Mouse (Mus musculus) neural tube, embryonic 11.5 days (tissue): Measurements from ENCODE around the gene Kat5. TPM values are rescaled to one million over a fixed set of nuclear protein-coding genes. Genes with fewer than 3 reads are reported as not detected.

ENCODE experiments used
- ATAC-seq: fragments of 200-750 bp; cut with Nextera tagmentation; 2 replicates; pipeline ENCODE4 v1.8.0; 2017; ENCODE audit warnings: moderate number of reproducible peaks, mild to moderate bottlenecking, moderate TSS enrichment, moderate library complexity; ENCODE audit not compliant: insufficient read depth, low FRiP score, low TSS enrichment
- DNase-seq: peaks from one replicate; pipeline ENCODE4 v3.0.0-alpha.2; 2015; ENCODE audit warnings: low spot score
- H3K27ac ChIP-seq: fragments of 300-500 bp; sonication (generic); 2 replicates; pipeline ENCODE4 v1.5.1; 2014; ENCODE audit warnings: low read depth, mild to moderate bottlenecking, low read length
- H3K27me3 ChIP-seq: fragments of 300-500 bp; sonication (generic); 2 replicates; pipeline ENCODE4 v1.6.1; 2014; ENCODE audit warnings: mild to moderate bottlenecking, low read length, mixed read lengths; ENCODE audit not compliant: control insufficient read depth, insufficient read depth
- H3K36me3 ChIP-seq: fragments of 300-500 bp; sonication (generic); 2 replicates; pipeline ENCODE4 v1.6.1; 2014; ENCODE audit warnings: mild to moderate bottlenecking, low read length, moderate library complexity, mixed read lengths; ENCODE audit not compliant: control insufficient read depth, insufficient read depth
- H3K4me1 ChIP-seq: fragments of 300-500 bp; sonication (generic); 2 replicates; pipeline ENCODE4 v1.6.1; 2014; ENCODE audit warnings: low read length, mixed read lengths; ENCODE audit not compliant: control insufficient read depth, insufficient read depth
- H3K4me2 ChIP-seq: fragments of 300-500 bp; sonication (generic); 2 replicates; pipeline ENCODE4 v1.6.1; 2014; ENCODE audit warnings: low read depth, mild to moderate bottlenecking, moderate library complexity
- H3K4me3 ChIP-seq: fragments of 300-500 bp; sonication (generic); 2 replicates; pipeline ENCODE4 v1.5.1; 2014; ENCODE audit warnings: low read depth, low read length
- H3K9ac ChIP-seq: fragments of 300-500 bp; sonication (generic); 2 replicates; pipeline ENCODE4 v1.6.1; 2014; ENCODE audit warnings: mild to moderate bottlenecking, low read length
- H3K9me3 ChIP-seq: fragments of 300-500 bp; sonication (generic); 2 replicates; pipeline ENCODE4 v1.6.1; 2016; ENCODE audit warnings: low read length; ENCODE audit not compliant: control insufficient read depth
- WGBS: fragments of 180-500 bp; shearing (Covaris S2); extraction: QIAGEN DNeasy Blood & Tissue Kit; methylation state at CpG from one replicate; pipeline ENCODE4 v1.1.7; 2014; 5-methylcytosine and 5-hydroxymethylcytosine counted together
- polyA plus RNA-seq: library from polyadenylated mRNA; unstranded; fragments of >200 nt; fragmentation: Nextera tagmentation; extraction: Ambion mirVana; gene quantifications from 2 replicates; pipeline ENCODE4 v1.2.1, GENCODE M21; 2014

Kat5 gene
- polyA plus RNA-seq, 1 experiment from 2014 or later: 36.3 TPM

DNA sequence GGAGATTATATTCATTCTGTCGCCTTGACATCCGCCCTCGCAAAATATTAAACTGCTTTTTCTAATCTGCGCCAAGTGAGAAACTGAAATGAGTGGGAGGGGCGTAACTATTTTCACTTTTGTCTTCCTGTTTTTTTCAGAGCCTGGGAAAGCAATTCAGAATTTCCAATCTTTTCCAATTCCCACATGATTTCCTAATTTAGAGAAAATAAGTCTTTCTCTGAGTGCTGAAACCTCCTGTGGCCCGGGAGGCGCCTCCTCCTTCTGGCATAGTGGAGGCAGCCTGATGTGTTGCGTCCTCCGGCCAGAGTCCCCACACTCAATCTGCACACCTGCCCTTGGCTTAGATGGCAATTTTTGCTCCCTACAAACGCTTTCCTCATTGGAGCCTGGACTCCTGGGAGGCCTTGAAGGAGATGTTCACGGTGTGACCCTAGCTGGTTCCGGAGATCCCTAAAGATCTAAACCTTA lies 26.6 kb upstream of the Kat5 start:
- Histone ChIP-seq H3K9ac (peak overlapping the region; percentile 93), H3K27me3 (no peaks in the 10 kb centered on the region), H3K9me3 (no peaks in the 10 kb centered on the region), H3K4me1 (peaks cover 9% of the 10 kb centered on the region), H3K27ac (peak overlapping the region; percentile 83; the same call in 1 of the 2 replicates), H3K36me3 (peaks cover 9% of the 10 kb centered on the region), H3K4me3 (peak overlapping the region; percentile 75), H3K4me2 (peak overlapping the region; percentile 97)
- 41% methylated on average over 12 of the region's 12 CpGs for WGBS
- no peak for ATAC-seq
- no peak for DNase-seq

DNA sequence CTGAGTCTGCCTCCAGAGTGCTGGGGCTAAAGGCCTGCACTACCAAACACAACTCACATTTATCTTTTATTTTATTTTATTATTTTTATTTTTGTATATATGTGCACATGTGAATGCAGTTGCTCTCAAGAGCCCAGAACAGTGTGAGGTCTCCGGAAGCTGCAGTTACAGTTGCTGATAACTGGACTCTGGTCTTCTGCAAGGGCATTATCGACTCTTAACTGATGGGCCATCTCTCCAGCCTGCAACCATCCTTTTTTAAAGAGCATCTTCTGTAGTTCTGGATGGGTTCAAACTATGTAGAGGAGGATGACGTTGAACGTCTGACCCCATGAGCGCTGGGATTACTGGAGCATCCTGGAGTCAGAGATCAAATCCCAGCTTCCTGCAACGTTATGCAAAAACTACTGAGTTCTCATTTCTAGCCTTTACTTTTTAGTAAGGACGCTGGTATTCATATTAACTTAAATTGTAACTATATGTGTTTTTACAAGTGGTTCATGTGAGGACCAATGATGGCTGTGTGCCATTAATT lies 26.1 kb upstream of the Kat5 start:
- 87% methylated on average over 7 of the region's 7 CpGs for WGBS
- H3K36me3 ChIP-seq: peaks cover 4% of the 10 kb centered on the region
- H3K9me3 ChIP-seq: no peaks in the 10 kb centered on the region
- H3K27me3 ChIP-seq: no peaks in the 10 kb centered on the region
- no peak overlapping the region for H3K4me3 ChIP-seq
- H3K4me2 ChIP-seq: no peak overlapping the region
- ATAC-seq (no peak), DNase-seq (no peak)
- no peak overlapping the region for H3K27ac ChIP-seq
- H3K9ac ChIP-seq: no peak overlapping the region
- H3K4me1 ChIP-seq: peaks cover 9% of the 10 kb centered on the region

DNA sequence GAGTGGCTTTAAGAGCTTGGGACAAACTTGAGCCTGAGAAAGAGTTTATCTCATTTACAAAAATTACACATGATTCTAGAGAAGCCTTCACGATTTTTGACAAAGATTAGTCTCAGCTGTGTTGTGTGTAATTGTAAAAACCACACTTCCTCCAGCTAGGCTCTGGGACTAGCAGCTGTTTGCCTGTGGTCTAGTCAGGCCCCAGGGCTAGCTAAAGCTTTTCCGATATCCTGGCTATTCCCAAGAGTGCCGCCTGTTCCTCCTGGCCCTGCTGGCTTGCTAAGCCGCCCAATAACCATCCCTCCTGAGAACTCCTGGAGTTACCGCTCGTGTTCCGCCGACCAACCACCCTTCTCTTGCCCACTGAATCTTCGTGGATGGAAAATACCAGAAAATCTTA lies 22.1 kb upstream of the Kat5 start:
- Histone ChIP-seq H3K36me3 (no peaks in the 10 kb centered on the region), H3K4me1 (peaks cover 5% of the 10 kb centered on the region; the same call in 1 of the 2 replicates), H3K27me3 (no peaks in the 10 kb centered on the region), H3K27ac (no peak overlapping the region), H3K4me3 (no peak overlapping the region), H3K4me2 (no peak overlapping the region), H3K9me3 (no peaks in the 10 kb centered on the region), H3K9ac (no peak overlapping the region)
- ATAC-seq (no peak), DNase-seq (no peak)
- 79% methylated on average over 9 of the region's 9 CpGs for WGBS

DNA sequence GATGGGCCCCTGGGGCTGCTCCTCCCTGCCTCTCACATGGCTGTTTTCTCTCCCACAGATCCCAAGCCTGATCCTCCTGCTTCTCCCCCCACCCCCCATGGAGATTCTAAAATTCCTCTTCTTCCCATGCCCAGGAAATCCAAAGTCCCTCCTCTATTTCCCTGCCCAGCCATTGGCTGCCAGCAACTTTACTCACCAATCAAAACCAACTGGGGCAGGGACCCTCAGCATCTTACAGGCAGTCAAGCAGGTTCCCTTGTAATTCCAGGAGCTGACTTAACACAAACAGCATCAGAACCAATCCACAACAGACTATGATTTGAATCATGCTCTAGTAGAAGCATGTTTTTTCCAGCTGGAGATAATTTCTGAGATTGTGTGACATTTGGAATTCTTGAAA lies 19.9 kb upstream of the Kat5 start:
- Histone ChIP-seq H3K4me1 (no peaks in the 10 kb centered on the region), H3K4me3 (no peak overlapping the region), H3K36me3 (no peaks in the 10 kb centered on the region), H3K27me3 (no peaks in the 10 kb centered on the region), H3K9ac (no peak overlapping the region), H3K27ac (no peak overlapping the region), H3K4me2 (no peak overlapping the region), H3K9me3 (no peaks in the 10 kb centered on the region)
- no peak for DNase-seq
- no peak for ATAC-seq

DNA sequence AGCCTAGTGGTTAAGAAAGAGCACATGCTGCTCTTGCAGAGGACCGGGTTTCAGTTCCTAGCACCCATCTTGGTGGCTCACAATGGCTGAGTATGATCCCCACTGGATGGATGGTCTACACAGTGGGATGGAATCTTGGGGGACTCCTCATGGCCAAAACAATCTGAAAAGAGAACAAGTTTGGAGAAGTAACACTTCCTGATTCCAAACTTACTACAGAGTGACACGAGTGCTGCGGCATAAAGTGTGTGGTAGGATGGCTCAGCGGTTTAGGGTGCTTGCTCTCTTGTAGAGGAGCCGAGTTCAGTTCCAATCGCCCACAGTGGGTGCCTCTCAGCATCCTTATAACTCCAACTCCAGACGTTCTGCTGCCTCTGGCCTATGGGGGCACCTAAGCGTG lies 15.3 kb upstream of the Kat5 start:
- WGBS: 90% methylated on average over 8 of the region's 8 CpGs
- Histone ChIP-seq H3K4me2 (no peak overlapping the region), H3K27me3 (no peaks in the 10 kb centered on the region), H3K4me1 (no peaks in the 10 kb centered on the region), H3K36me3 (no peaks in the 10 kb centered on the region), H3K9me3 (no peaks in the 10 kb centered on the region), H3K27ac (no peak overlapping the region), H3K4me3 (no peak overlapping the region), H3K9ac (no peak overlapping the region)
- ATAC-seq (no peak), DNase-seq (no peak)

DNA sequence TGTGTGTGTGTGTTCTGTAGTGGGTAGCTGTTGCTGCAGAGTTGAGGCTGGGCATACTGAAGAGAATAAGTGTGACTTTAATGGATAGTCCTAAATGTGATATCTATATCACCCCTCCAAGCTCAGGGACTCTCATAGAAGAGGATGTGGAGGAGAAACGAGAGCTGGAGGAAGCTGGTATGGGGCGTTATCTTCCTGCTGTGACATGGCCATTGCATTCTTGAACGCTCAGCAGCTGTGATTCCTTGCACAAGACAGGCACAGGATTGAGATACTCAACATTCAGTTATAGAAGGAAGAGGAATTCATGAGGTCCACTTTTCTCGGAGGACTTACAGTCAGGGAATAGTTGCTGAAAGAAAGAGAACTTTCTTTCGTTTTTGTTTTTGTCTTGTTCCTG lies 11.8 kb upstream of the Kat5 start:
- H3K9ac ChIP-seq: no peak overlapping the region
- WGBS: 85% methylated on average over 5 of the region's 5 CpGs
- no peak overlapping the region for H3K4me2 ChIP-seq
- ATAC-seq (no peak), DNase-seq (no peak)
- no peaks in the 10 kb centered on the region for H3K9me3 ChIP-seq
- no peak overlapping the region for H3K4me3 ChIP-seq
- no peak overlapping the region for H3K27ac ChIP-seq
- no peaks in the 10 kb centered on the region for H3K27me3 ChIP-seq
- H3K4me1 ChIP-seq: no peaks in the 10 kb centered on the region
- H3K36me3 ChIP-seq: no peaks in the 10 kb centered on the region

DNA sequence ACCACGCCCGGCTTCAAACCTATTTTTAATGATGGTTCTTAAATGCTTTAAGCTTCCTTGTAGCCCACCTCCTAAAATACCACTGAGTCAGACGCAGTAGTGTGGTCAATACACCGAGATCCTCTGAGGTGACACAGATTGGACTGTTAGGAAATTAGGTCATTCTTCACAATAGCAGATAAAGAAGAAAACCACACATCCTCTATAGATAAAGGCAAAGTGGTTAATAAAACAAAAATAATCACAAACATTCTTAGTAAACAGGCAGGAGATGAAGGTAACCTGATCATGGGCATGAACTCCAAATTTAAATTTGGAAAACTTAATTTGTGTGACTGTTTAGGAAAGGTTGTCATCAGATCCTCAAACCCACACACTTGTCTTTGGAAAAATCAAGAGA lies 10.0 kb upstream of the Kat5 start:
- H3K4me1 ChIP-seq: no peaks in the 10 kb centered on the region
- DNase-seq (no peak), ATAC-seq (no peak)
- no peaks in the 10 kb centered on the region for H3K27me3 ChIP-seq
- no peak overlapping the region for H3K4me2 ChIP-seq
- WGBS: 91% methylated on average over 4 of the region's 4 CpGs
- no peak overlapping the region for H3K9ac ChIP-seq
- H3K4me3 ChIP-seq: no peak overlapping the region
- no peaks in the 10 kb centered on the region for H3K36me3 ChIP-seq
- H3K27ac ChIP-seq: no peak overlapping the region
- no peaks in the 10 kb centered on the region; the same call in 1 of the 2 replicates for H3K9me3 ChIP-seq

DNA sequence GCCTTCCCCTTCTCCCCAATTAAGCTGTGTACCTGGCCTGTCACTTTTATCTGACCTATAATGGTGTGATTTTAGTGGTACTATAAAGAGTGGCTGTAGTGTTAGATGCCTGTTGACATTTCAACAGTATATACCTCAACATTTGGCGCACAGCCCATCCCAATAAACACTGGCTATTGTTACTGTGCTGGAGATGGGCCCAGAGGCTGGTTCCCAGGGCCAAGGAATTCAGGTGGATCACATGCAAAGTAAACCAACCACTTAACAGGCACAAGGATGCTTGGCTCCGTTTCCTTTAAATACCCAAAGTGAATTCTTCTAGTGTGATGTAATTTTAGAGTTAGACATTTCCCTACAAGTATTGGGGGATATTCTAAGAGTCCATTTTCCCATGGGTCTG lies 4.9 kb upstream of the Kat5 start:
- H3K9me3 ChIP-seq: no peaks in the 10 kb centered on the region; the same call in 1 of the 2 replicates
- no peak overlapping the region for H3K4me3 ChIP-seq
- H3K4me2 ChIP-seq: no peak overlapping the region
- no peak overlapping the region for H3K9ac ChIP-seq
- 74% methylated on average over 2 of the region's 2 CpGs for WGBS
- ATAC-seq: no peak
- H3K36me3 ChIP-seq: no peaks in the 10 kb centered on the region
- no peaks in the 10 kb centered on the region for H3K27me3 ChIP-seq
- DNase-seq: no peak
- peaks cover 4% of the 10 kb centered on the region for H3K4me1 ChIP-seq
- no peak overlapping the region for H3K27ac ChIP-seq

DNA sequence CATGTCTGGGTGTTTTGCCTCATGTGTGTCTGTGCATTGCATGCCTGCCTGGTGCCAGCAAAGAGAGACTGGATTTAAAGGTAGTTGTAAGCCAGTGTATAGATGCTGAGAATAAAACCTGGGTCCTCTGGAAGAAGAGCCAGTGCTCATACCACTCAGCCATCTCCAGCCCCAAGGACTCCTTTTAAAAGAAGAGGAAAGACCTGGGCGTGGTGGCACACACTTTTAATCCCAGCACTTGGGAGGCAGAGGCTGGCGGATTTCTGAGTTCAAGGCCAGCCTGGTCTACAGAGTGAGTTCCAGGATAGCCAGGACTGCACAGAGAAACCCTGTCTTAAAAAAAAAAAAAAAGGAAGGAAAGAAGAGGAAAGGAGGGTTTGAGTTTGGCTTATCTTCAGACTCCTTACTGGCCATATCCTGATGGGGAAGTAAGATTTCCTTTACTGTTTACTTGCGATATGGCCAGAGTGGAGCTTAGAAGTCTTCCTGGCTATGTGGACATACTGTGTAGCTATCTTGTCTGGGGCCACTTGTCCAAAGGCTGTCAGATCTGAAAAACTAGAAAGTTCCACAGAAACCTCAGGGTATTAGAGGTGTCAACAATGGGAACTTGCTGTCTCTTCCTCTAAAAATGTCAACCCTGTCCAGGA lies 2.9 kb upstream of the Kat5 start:
- Histone ChIP-seq H3K27ac (no peak overlapping the region), H3K27me3 (no peaks in the 10 kb centered on the region), H3K4me2 (no peak overlapping the region), H3K36me3 (0 out of 2 replicates have a peak, but pooled peaks cover 2% of the 10 kb centered on the region), H3K9me3 (no peaks in the 10 kb centered on the region; the same call in 1 of the 2 replicates), H3K9ac (no peak overlapping the region), H3K4me1 (peaks cover 9% of the 10 kb centered on the region), H3K4me3 (no peak overlapping the region)
- 79% methylated on average over 3 of the region's 3 CpGs for WGBS
- DNase-seq: no peak
- ATAC-seq: no peak
